Mouse (Mus musculus) kidney, postnatal 0 days (tissue): ENCODE measurements around the gene Fgfr2. TPM values are rescaled to one million over a fixed set of nuclear protein-coding genes. Genes with fewer than 3 reads are reported as not detected.
A peak's percentile ranks its signal among the peaks of the same experiment; 100 is the strongest.

ENCODE experiments used
- ATAC-seq: fragments of 200-750 bp; cut with Nextera tagmentation; replicated peaks from 2 replicates; pipeline ENCODE4 v1.8.0; 2017; ENCODE audit warnings: low read depth, moderate number of reproducible peaks, moderate TSS enrichment, moderate library complexity; ENCODE audit not compliant: low FRiP score
- DNase-seq: peaks from one replicate; pipeline ENCODE4 v3.0.0-alpha.2; 2016; ENCODE audit warnings: low spot score
- H3K27ac ChIP-seq: fragments of 300-500 bp; sonication (generic); 2 replicates; pipeline ENCODE4 v1.5.1; 2014; ENCODE audit warnings: mild to moderate bottlenecking
- H3K27me3 ChIP-seq: fragments of 300-500 bp; sonication (generic); 2 replicates; pipeline ENCODE4 v1.6.1; 2014; ENCODE audit warnings: low read length, mixed read lengths; ENCODE audit not compliant: insufficient read depth
- H3K36me3 ChIP-seq: fragments of 300-500 bp; sonication (generic); 2 replicates; pipeline ENCODE4 v1.6.1; 2014; ENCODE audit warnings: low read length, mixed read lengths; ENCODE audit not compliant: insufficient read depth
- H3K4me1 ChIP-seq: fragments of 300-500 bp; sonication (generic); replicated peaks from 2 replicates; pipeline ENCODE4 v1.6.1; 2014; ENCODE audit warnings: antibody characterized with exemption, low read length, mixed read lengths; ENCODE audit not compliant: insufficient read depth
- H3K4me2 ChIP-seq: fragments of 300-500 bp; sonication (generic); 2 replicates; pipeline ENCODE4 v1.6.1; 2014; ENCODE audit warnings: mild to moderate bottlenecking, low read length, moderate library complexity, mixed read lengths
- H3K4me3 ChIP-seq: fragments of 300-500 bp; sonication (generic); replicated peaks from 2 replicates; pipeline ENCODE4 v1.5.1; 2014; ENCODE audit warnings: low read depth, low read length
- H3K9ac ChIP-seq: fragments of 300-500 bp; sonication (generic); 2 replicates; pipeline ENCODE4 v1.6.1; 2014; ENCODE audit warnings: low read depth, low read length
- H3K9me3 ChIP-seq: fragments of 300-500 bp; sonication (generic); replicated peaks from 2 replicates; pipeline ENCODE4 v1.6.1; 2016; ENCODE audit warnings: low read length, inconsistent platforms, mixed read lengths
- CTCF ChIP-seq: IDR thresholded peaks from 2 replicates; pipeline ENCODE4 v1.5.1; 2016; ENCODE audit warnings: antibody characterized with exemption, low read depth, mild to moderate bottlenecking, moderate library complexity
- WGBS: fragments of 180-500 bp; shearing (Covaris S2); extraction: QIAGEN DNeasy Blood & Tissue Kit; methylation state at CpG from one replicate; pipeline ENCODE4 v1.1.7; 2014; 5-methylcytosine and 5-hydroxymethylcytosine counted together
- polyA plus RNA-seq: library from polyadenylated mRNA; unstranded; fragments of >200 nt; fragmentation: Nextera tagmentation; extraction: Ambion mirVana; gene quantifications from 2 replicates; pipeline ENCODE4 v1.2.1, GENCODE M21; 2015

Gene Fgfr2
- polyA plus RNA-seq, 1 experiment from 2014 or later, result 79.8 TPM

DNA sequence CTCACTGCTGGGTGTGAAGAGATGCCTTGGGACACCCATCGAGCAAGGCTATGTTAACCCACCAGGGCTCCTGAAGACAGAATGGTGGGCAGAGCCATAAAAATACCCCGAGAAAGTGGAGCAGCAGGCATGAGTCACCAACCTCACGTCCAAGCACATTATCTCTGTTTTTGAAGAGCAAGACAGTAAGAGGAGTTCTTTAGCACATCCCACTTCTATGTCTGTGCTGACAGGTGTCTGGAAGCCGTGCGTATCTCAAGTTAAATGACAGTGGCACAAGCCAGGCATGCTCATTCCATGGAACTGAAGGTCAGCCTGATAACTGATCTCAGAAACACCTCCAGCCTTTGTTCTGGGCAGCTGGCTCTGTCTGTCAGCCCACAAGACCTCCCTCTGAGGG, 1055.2 kb downstream of the Fgfr2 start:
- WGBS, result 68% methylated on average over 5 of the region's 5 CpGs
- H3K4me3 ChIP-seq, result no peak overlapping the region
- H3K27ac ChIP-seq, result no peak overlapping the region
- ATAC-seq (no peak), DNase-seq (no peak)
- no peak overlapping the region for H3K4me2 ChIP-seq
- no peak for TF ChIP-seq CTCF
- no peaks in the 10 kb centered on the region for H3K27me3 ChIP-seq
- no peaks in the 10 kb centered on the region for H3K9me3 ChIP-seq
- H3K36me3 ChIP-seq, result no peaks in the 10 kb centered on the region
- no peaks in the 10 kb centered on the region for H3K4me1 ChIP-seq
- no peak overlapping the region for H3K9ac ChIP-seq

DNA sequence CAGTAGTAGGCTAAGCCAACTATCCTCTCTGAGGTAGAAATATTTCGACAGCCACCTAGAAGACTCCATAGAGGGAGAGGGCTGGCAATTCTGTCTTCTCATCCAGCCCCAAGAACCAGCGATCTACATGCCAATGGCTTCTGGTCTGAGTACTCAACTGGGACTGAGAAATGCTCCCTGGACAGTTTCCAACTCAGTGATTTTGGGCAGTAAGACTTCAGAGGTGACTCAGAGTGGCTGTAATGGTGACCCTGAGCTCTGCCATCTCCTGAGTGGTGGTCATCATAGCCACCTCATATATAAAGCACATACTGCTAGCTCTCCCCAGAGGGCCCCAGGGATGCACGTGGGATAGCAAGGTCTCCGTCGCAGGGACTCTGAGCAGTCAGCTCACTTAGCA, 1055.6 kb downstream of the Fgfr2 start:
- no peaks in the 10 kb centered on the region for H3K9me3 ChIP-seq
- no peak overlapping the region for H3K9ac ChIP-seq
- no peak for TF ChIP-seq CTCF
- H3K27ac ChIP-seq, result no peak overlapping the region
- no peaks in the 10 kb centered on the region for H3K4me1 ChIP-seq
- ATAC-seq, result no peak
- WGBS, result 79% methylated on average over 5 of the region's 5 CpGs
- no peak overlapping the region for H3K4me2 ChIP-seq
- no peak overlapping the region for H3K4me3 ChIP-seq
- no peak for DNase-seq
- no peaks in the 10 kb centered on the region for H3K36me3 ChIP-seq
- H3K27me3 ChIP-seq, result no peaks in the 10 kb centered on the region

DNA sequence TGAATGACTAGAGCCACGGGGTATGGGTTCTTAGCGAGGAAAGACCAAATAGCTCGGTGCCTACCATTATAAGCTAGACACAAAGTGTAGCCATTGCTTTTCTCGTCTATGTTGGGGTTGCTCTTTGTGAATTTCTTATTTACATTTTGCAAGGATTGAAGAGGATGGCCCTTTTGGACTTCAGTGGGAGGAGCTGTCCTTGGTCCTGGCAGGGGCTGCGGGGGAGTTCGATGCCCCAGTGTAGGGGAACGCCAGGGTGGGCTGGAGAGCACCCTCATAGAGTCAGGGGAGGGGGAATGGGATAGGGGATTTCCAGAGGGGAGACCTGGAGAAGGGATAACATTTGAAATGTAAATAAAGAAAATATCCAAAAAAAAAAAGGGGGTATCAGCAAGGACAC, 1063.0 kb downstream of the Fgfr2 start:
- peak; percentile 11 for DNase-seq
- Histone ChIP-seq H3K4me2 (no peak overlapping the region), H3K36me3 (no peaks in the 10 kb centered on the region), H3K9me3 (no peaks in the 10 kb centered on the region), H3K27ac (no peak overlapping the region), H3K4me3 (no peak overlapping the region), H3K9ac (no peak overlapping the region), H3K27me3 (no peaks in the 10 kb centered on the region), H3K4me1 (no peaks in the 10 kb centered on the region)
- 73% methylated on average over 7 of the region's 7 CpGs for WGBS
- ATAC-seq, result no peak
- no peak for TF ChIP-seq CTCF

DNA sequence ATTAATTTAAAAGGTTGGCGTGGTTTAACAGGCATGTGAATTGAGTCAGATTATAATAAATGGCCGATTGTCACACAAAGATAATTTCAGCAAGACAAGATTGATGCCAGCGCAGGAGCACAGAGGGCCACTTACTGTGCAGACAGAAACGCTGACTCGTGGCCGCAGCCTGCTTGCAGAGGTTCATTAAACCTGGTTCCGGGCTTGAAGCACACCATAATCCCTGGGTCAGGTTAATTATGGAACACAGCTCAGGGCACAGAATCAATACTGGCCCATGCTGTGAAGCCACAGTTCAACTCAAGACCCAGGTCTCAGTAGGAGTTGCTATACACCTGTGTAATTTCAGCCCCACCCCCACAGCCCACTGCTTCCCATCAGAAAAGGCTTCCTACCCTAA, 1066.6 kb downstream of the Fgfr2 start:
- Histone ChIP-seq H3K4me1 (no peaks in the 10 kb centered on the region), H3K27ac (no peak overlapping the region), H3K9me3 (no peaks in the 10 kb centered on the region), H3K9ac (no peak overlapping the region), H3K27me3 (no peaks in the 10 kb centered on the region), H3K4me3 (no peak overlapping the region), H3K36me3 (no peaks in the 10 kb centered on the region), H3K4me2 (no peak overlapping the region)
- no peak for ATAC-seq
- 53% methylated on average over 7 of the region's 7 CpGs for WGBS
- TF ChIP-seq CTCF, result no peak
- DNase-seq, result no peak

DNA sequence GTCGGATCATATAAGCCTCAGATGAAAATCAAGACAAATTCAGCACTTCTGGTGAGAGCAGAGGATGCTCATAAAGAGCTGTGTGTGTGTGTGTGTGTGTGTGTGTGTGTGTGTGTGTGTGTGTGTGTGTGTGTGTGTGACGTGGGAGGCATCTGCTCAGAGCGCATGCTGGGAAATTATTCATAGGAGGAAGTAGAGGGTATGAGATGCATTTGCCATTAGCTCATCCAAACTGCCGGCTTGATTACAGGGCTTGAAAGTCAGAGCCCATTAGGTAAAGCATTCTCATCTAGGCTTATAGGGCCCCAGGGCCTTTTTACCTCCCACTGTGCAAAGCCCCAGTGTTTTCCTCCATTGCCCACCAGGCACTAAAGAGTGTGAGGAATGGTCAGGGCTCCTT, 1076.5 kb downstream of the Fgfr2 start:
- Histone ChIP-seq H3K4me2 (no peak overlapping the region), H3K36me3 (no peaks in the 10 kb centered on the region), H3K9me3 (no peaks in the 10 kb centered on the region), H3K4me3 (no peak overlapping the region), H3K27ac (no peak overlapping the region), H3K9ac (no peak overlapping the region), H3K4me1 (no peaks in the 10 kb centered on the region), H3K27me3 (no peaks in the 10 kb centered on the region)
- ATAC-seq (no peak), DNase-seq (no peak)
- no peak for TF ChIP-seq CTCF
- 59% methylated on average over 4 of the region's 4 CpGs for WGBS

DNA sequence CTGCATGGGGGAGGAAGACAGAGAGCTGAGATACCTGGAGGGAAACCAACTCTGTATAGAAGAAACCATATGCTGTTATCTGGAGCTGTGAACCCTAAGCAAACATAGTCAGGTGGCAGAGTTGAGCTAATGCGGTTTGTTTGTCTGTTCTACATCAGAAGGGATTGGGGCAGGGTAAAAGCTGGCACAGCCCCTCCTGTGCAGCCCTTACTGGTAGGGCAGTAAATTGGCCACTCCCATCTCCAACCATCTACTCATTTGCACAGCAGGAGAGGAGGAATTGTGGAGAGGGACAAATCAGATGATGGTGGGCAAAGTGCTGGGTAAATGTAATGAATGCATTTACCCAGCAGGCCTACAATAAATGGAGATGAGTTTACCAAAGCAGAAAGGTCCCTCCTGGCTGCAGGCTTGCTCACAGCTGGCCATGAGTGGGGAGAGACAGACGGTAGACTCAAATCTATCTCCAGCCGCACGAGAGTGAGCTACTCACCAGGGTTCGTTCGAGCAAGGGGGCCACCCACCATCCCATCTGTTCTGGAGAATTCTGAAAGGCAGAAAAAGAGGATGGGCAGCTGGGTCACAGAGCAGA, 1091.1 kb downstream of the Fgfr2 start:
- ATAC-seq (no peak), DNase-seq (no peak)
- TF ChIP-seq CTCF, result no peak

DNA sequence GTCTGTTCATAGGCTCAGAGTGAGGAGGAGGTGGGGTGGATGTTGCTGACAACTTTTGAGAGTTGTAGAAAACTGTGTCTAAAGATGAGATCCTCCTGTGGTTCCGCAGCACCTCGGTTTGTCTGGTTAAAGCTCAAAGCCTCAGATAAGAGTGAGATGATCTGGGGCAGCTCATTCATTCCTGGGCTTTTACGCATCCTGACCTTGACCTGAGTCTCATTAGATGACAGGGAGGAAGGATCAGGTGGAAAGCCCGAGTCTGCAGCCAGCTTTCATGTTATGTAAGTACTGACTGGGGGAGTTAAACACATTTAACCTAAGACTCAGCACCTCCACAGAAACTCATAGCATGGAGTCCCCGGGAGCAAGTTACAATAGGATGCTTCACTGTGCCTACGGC, 1096.5 kb downstream of the Fgfr2 start:
- no peak for TF ChIP-seq CTCF
- Histone ChIP-seq H3K36me3 (no peaks in the 10 kb centered on the region), H3K27me3 (no peaks in the 10 kb centered on the region), H3K9ac (no peak overlapping the region), H3K27ac (no peak overlapping the region), H3K4me1 (no peaks in the 10 kb centered on the region), H3K4me3 (no peak overlapping the region), H3K9me3 (no peaks in the 10 kb centered on the region), H3K4me2 (no peak overlapping the region)
- ATAC-seq, result no peak
- 41% methylated on average over 6 of the region's 6 CpGs for WGBS
- no peak for DNase-seq

More for the DNA sequence above, 1091.1 kb downstream of the Fgfr2 start:
- no peak overlapping the region for H3K4me3 ChIP-seq
- H3K9me3 ChIP-seq, result no peaks in the 10 kb centered on the region
- H3K4me1 ChIP-seq, result no peaks in the 10 kb centered on the region
- WGBS, result 36% methylated on average over 6 of the region's 6 CpGs
- no peaks in the 10 kb centered on the region for H3K36me3 ChIP-seq
- H3K4me2 ChIP-seq, result no peak overlapping the region
- no peak overlapping the region for H3K9ac ChIP-seq
- no peaks in the 10 kb centered on the region for H3K27me3 ChIP-seq
- no peak overlapping the region for H3K27ac ChIP-seq
